Mouse (Mus musculus) brain, adult 2 months (tissue): ENCODE results near the gene Sh3bgr.

Source experiments
- DNase-seq: peaks from one replicate; pipeline ENCODE4 v3.0.0; 2011; ENCODE audit warnings: low read depth, low spot score

The Sh3bgr gene

GRCm38 (mm10) chr16:96199913-96200701 lies at the start of gene Sh3bgr:
Gene Sh3bgr (plus strand): TSS chr16:96200450.
- peak; percentile 71 for DNase-seq

GRCm38 (mm10) chr16:96150995-96151394 lies 49.3 kb upstream of the Sh3bgr start:
- peak; percentile 58 for DNase-seq

GRCm38 (mm10) chr16:96151551-96151950 lies 48.7 kb upstream of the Sh3bgr start:
- peak; percentile 86 for DNase-seq

- no peak for DNase-seq
Measured at GRCm38 (mm10) chr16:96154476-96154875, 45.8 kb upstream of the Sh3bgr start.

GRCm38 (mm10) chr16:96156019-96156418 lies 44.2 kb upstream of the Sh3bgr start:
- peak; percentile 93 for DNase-seq

- DNase-seq = peak; percentile 92
Measured at GRCm38 (mm10) chr16:96157171-96157570, 43.1 kb upstream of the Sh3bgr start.

GRCm38 (mm10) chr16:96158511-96159080 lies 41.7 kb upstream of the Sh3bgr start:
- DNase-seq = no peak

- peak; percentile 52 for DNase-seq
Measured at GRCm38 (mm10) chr16:96159091-96159731, 41.0 kb upstream of the Sh3bgr start.

- DNase-seq = no peak
Measured at GRCm38 (mm10) chr16:96159794-96160346, 40.4 kb upstream of the Sh3bgr start.

GRCm38 (mm10) chr16:96160927-96161326 lies 39.3 kb upstream of the Sh3bgr start:
- DNase-seq = peak; percentile 75

GRCm38 (mm10) chr16:96161336-96161735 lies 38.9 kb upstream of the Sh3bgr start:
- DNase-seq = peak; percentile 82

- peak; percentile 98 for DNase-seq
Measured at GRCm38 (mm10) chr16:96165723-96166264, 34.5 kb upstream of the Sh3bgr start.

GRCm38 (mm10) chr16:96168837-96169236 lies 31.4 kb upstream of the Sh3bgr start:
- DNase-seq = no peak

GRCm38 (mm10) chr16:96173648-96174047 lies 26.6 kb upstream of the Sh3bgr start:
- DNase-seq = no peak

GRCm38 (mm10) chr16:96175399-96175798 lies 24.9 kb upstream of the Sh3bgr start:
- no peak for DNase-seq

GRCm38 (mm10) chr16:96179156-96179555 lies 21.1 kb upstream of the Sh3bgr start:
- no peak for DNase-seq

GRCm38 (mm10) chr16:96187619-96188018 lies 12.6 kb upstream of the Sh3bgr start:
- DNase-seq = peak; percentile 77

GRCm38 (mm10) chr16:96191531-96192506 lies 8.4 kb upstream of the Sh3bgr start, which contains the start of gene Lca5l:
Gene Lca5l (minus strand): TSS chr16:96192271.
- peak; percentile 100 for DNase-seq

GRCm38 (mm10) chr16:96200702-96201028 lies 415 bp downstream of the Sh3bgr start:
- peak; percentile 29 for DNase-seq

- no peak for DNase-seq
Measured at GRCm38 (mm10) chr16:96201485-96202232, 1.4 kb downstream of the Sh3bgr start.
